Mouse (Mus musculus) c-Kit-positive CD71-negative TER-119-negative erythroid progenitor cells, embryonic 14.5 days (primary cell): Measurements from ENCODE around the gene Gale.

Source experiments
- DNase-seq: peaks from one replicate; pipeline ENCODE4 v3.0.0-alpha.2; 2013; ENCODE audit warnings: low read depth

The Gale gene

DNA sequence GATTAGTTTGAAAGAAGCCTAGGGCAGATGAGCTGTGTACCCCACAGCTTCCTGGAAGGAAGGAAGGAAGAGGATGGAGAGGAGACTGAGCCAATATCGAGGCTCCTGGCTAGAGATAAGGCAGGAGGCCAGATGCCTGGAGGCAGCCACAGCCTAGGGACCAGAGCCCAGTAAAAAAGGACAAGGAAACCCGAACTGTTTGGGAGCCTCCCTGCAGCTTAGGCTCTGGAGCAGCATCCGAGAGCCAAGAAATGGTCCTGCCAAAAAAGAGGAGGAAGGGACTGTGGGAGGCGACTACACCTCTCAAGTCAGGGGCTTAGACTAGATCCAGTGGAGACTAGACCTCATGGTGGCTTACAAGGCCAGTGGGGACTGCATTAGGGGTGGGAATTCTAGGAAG is 20.1 kb upstream of the Gale start:
- DNase-seq = no peak

DNA sequence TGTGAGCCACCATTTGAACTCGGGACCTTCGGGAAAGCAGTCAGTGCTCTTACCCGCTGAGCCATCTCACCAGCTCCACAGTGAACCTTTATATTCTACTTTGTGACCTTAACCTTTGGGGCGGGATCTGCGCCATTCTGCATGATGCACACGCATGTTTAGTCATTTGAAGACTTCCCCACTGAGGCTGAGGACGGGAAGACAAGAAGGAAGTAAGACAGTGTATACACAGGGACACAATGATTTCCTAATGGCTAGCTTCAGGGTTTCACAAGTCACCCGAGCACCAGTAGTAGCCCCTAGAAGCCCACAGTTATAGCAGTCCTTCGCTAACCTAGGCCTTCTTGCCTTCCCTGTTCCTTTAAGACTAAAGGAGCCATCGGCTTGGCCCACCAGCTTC is 17.8 kb upstream of the Gale start:
- DNase-seq = no peak

DNA sequence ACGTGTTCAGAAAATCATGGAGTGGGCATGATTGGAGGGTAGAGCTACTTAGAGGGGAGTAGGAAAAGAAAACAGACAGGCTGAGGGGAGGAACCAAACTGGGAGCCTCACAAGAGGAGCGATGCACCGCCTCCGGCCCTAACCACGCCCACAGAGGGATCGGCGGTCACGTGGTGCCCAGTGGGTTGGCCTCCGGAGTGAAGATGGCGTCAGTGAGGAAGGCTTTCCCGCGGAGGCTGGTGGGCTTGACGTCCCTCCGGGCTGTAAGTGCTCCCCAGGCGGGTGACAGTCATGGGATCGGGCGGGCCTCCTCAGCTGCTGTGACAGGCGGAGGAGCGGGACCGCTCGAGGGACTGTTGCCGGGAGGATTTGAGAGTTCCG is 17.3 kb upstream of the Gale start, which contains the start of gene Hmgcl:
TSS of gene Hmgcl (plus strand) at position 171 of the 381 bp plus-strand sequence.
- peak; percentile 92 for DNase-seq

DNA sequence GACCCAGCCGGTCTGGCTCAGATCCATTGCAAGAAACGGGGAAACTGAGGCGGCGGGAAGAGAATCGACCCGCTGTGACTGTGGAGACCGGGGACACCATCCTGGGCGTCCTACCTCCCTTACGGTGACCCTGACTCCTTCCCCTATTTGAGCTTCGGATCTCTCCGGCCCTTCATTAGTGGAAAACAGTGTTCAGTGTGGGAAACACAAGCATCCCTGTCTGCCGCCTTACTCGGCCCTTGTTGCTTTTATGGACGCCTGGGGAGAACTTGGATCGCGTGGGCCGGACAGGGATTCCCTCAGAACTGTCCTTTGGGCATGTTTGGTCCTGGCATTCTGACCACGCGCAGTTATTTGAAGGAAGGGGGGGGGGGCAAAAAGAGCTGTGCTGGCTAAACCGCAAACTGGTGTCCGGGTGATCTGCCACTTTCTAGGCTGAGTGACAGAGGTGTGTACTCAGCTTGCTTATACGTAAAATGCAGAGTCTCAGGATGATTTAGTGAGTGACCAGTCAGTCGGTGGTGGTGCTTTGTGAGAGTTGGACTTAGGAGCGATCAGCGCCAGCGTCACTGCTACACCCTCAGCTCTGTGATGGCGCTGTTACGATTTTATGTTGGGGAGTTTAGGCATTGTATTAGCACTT is 16.7 kb upstream of the Gale start:
- DNase-seq = no peak

DNA sequence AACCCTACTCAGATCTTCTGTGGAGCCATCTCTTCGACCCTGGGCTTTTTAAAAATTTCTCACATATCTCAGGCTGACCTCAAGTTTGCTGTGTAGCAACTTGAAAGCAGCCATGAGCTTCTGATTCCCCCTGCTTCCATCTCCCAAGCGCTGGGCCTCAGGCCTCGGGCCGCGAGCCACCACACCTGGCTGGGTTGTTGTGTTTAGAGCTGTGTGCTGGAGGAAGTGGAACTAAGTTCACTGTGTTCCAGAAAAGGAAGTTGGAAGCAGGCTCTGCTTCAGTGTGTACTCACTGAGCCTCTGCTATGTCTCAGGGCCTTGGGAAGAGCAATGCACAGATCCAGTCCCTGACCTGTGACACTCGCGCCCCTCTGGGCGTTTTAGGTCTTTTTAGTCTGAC is 15.4 kb upstream of the Gale start:
- DNase-seq = no peak

DNA sequence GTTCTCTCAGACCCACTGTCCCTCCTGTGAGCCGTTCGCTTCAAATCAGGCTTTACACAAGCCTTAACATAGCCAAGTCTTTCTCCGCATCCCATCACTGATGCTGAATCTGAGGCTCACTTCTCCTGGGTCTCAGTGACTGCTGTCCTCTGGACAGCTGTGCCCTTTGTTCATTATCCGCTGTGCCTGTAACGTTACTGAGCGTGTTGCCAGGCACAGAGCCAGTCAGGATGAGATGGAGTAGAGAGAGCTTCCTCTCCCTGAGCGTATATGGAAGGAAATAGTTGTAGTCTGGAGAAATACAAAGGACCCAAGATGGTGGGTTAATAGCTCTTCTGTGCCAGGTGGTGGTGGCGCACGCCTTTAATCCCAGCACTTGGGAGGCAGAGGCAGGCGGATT is 14.1 kb upstream of the Gale start:
- no peak for DNase-seq

DNA sequence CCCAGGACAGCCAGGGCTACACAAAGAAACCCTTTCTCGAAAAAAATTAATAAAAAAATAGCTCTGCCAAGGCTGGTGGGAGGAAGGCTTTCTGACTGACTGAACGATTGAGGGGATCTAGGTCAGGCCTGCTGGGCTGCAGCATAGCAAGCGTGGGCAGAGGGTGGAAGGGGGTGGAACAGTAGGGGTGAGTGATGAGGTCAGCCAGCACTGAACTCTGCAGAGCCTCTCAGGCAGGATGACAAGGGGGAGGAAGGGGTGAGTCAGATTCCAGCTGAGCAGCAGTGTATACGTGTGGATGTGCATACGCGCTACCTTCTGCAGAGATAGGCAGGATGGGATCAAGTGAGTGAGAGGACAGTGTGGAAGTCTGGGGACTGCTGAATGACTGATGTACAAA is 13.6 kb upstream of the Gale start:
- no peak for DNase-seq

DNA sequence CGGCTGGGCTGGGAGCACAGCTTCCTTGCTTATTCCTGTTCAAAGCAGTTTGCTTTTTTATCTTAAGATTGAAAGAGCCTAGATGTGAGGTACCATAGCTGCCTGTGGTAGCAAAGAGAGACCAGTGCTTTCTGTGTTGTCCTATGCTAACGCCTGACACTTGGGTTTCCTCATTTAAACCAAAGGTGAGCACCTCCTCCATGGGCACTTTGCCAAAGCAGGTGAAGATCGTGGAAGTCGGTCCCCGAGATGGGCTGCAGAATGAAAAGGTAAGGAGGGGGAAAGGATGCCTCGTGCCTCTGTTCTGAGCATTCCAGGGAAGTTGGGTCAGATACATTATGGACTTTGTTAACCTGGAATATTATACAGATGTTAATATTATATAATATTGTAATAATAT is 13.2 kb upstream of the Gale start:
- DNase-seq = no peak

DNA sequence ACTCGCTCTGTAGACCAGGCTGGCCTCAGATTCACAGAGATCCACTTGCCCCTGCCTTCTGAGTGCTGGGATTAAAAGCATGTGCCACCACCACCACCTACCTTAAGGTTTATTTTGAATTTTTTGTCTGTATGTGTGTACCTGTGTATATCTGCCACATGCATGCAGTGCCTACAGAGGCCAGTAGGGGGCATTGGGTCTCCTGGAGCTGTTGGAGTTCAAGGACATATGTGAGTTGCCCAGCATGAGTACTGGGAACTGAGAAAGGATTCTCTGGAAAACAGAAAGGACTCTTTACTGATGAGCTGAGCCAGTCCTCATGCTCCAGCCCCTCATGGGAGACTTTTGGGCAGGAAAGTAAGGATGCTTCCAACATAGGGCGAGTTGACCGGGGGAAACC is 12.0 kb upstream of the Gale start:
- no peak for DNase-seq

DNA sequence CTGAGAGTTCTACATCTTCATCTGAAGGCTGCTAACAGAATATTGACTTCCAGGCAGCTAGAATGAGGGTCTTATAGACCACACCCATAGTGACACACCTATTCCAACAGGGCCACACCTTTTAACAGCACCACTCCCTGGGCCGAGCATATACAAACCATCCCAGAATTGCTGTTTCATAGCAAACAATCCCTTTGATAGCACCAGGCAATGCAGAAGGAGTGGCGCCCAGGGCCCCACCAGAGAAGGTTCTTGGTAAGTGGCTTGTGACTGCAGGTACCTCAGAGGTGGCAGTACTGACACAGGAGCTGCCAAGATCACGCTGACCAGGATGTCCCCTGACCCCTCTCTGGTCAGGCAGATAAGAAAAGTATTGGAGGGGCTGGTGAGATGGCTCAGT is 10.3 kb upstream of the Gale start:
- no peak for DNase-seq

DNA sequence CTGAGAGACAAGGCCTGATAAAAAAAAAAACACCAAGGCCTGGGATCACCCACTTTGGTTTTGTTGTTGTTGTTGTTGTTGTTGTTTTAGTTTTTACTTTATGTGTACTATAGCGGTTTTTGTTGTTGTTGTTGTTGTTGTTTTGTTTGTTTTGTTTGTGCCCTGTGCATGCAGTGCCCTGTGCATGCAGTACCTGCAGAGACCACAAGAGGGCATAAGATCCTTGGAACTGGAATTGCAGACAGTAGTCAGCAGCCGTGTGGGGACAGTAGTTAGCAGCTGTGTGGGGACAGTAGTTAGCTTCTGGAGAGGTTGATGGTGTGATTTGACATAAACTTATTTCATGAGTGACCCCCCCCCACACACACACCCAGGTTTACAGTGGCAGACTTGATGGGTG is 9.3 kb upstream of the Gale start:
- no peak for DNase-seq

DNA sequence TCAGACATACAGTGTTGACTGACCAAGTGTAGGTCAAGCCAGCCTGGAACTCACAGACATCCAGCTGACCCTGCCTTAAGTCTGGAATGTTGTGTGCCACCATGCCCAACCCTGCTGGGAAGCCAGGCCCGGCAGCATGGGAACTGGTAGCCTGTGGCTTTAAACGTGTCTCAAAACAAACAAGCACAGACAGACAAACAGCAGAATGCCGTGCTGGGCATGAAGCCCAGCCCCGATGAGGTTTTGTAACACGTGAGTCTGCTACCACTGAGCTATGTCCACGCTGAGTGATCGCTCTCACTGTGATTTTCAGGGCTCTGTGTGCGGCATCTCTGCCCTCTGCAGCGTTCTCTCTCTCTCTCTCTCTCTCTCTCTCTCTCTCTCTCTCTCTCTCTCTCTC is 7.6 kb upstream of the Gale start:
- no peak for DNase-seq

DNA sequence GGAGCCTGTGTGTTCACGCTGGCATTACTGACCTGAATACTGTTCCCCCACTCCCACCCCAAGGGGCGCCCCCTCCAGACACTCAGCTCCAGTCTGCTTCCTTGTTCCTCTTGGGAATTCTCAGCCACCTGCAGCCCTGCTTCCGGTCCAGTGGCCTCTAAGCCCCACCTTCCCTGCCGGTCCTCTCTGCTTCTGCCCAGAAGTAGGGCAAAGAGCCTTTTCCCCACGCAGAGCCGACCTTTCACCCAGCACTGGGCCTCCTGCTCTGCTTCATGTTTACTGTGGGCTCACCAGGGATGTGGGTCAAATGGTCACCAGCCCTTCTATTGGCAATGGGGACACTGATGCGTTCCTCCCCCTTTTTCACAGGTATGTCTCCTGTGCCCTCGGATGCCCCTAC is 5.2 kb upstream of the Gale start:
- DNase-seq = no peak

DNA sequence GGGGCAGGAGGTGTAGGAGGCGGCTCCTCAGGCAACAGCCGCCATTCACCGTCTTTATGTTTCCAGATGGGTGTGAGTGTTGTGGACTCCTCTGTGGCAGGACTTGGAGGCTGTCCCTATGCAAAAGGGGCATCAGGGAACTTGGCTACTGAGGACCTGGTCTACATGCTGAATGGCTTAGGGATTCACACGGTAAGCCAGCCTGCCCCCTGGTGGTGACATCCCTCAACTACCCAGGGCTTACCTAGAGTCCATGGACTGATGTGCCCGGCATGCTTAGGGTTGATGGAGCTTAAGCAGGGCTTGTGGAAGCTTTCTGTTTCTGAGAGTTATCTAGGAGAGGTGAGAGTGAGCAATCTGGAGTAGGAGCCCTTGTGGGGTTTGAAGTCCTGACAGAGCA is 2.8 kb upstream of the Gale start:
- peak; percentile 88 for DNase-seq

DNA sequence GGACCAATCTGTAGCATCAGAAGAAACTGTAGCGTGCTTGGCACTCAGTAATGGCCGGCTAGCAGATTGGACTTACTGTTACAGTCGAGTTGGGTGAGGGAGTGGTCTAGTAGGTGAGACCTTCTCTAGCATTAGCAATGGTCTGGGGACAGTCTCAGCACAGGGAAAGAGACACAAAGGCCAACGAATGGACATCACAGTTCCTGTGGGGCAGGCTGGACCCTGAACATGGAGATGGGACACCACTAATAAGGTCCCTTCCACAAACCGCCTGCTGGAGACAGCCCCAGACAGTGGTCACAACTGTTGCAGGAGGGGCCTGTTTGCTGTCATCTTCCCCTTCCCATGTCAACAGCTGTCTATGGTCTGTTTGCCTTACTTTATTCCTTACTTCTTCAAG is 1.8 kb upstream of the Gale start:
- DNase-seq = no peak

DNA sequence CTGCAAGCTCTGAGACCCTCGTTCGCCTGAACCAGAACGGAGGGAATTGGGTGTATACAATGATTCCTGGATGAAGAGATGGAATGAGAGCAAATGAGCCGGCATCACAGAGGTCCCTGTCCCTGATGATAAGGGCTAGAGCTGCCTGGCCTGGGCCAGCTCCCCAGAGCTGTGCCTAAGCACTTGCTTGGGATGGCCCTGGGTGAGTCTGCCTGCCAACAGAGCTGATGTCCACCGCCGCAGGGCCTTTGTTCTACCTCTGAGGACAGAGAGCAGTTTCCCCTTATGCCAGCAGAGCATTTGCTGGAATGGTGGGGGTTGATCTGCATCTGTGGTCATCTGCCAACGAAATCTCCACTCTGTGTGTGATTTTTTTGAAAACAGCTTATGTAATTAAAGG is 1.3 kb upstream of the Gale start:
- no peak for DNase-seq

DNA sequence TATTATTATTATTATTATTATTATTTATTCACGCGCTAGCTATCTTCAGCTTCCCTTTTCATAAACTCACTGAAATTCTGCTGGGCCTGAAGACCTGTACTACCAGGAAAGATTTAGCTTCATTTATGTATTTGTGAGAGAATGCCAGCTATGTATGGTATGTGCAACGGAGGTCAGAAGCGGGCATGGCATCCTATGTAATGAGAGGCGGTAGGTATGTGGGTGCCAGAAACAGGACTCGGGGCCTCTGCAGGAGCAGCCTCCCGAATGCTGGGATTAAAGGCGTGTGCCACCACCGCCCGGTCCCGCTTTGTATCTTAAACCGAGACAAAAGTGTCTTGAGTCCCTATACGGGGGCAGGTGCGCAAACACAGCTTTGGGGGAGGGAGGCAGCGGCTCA is 581 bp upstream of the Gale start:
- DNase-seq = no peak

DNA sequence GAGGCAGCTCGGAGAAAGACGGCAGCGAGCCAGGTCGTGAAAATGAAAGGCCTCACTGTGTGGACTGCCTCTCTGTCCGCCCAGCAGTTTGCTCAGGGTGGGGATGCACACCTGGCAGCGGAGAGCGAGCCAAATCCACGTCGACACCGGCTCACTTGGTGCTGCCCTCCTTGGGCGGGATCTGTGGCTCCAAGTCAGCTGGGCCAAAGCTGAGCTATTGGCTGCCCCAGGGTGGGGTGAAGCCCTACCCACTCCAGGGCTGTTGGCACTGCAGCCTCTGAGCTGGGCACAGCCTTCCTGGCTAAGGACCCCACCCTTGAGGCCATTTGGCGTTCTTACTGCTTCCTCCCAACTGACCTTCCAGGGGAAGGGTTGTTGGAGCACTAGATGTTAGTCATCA is 899 bp downstream of the Gale start:
- DNase-seq = no peak

DNA sequence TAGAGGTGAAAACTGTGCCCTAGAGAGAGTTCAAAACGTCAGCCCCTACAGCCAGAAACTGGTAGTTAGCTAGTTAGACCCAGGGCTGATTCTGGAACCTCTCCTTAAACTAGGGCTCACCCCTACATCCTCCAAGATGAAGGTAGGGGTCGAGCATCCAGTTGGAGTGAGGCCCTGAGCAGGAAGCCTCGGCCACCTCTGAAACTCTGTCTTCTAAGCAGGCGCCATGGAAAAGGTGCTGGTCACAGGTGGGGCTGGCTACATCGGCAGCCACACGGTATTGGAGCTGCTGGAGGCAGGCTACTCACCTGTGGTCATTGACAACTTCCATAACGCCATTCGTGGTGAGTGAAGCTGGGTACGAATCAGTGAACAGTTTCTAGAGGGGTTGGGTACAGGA is 1.6 kb downstream of the Gale start:
- DNase-seq = no peak

DNA sequence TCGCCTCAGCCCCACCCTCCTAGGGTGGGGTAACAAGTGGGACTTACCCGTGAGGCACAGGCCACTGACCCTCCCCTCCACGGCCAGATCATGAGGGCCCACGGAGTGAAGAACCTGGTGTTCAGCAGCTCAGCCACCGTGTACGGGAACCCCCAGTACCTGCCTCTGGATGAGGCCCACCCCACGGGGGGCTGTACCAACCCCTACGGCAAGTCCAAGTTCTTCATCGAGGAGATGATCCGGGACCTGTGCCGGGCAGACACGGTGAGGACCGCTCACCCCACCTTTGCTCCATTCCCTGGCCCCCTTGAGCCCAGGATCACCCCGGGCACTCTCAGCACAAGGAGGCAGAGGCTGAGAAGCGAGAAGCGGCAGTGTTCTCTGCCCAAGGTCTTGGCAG is 2.8 kb downstream of the Gale start:
- no peak for DNase-seq

DNA sequence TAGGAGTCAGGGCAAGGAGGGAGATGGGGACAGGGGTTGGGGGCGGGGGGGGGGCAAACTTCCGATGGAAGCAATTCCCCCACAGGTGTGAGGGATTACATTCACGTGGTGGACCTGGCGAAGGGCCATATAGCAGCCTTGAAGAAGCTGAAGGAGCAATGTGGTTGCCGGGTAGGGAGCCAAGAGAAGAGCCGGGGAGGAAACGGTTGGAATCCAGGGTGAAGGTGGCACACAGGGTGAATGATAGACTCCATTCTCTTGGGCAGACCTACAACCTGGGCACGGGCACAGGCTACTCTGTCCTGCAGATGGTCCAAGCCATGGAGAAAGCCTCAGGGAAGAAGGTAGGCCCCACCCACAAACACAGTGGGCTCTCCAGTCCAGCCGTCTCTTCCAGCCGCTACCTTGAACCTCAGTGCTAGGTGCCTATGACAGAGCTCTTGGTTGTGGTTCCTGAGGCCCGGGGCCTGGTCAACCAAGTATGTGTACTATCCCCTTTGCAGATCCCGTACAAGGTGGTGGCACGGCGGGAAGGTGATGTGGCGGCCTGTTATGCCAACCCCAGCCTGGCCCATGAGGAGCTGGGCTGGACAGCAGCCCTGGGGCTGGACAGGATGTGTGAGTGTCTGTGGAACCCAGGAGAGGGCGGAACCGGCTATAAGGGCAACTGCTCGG is 3.7 kb downstream of the Gale start:
- DNase-seq = no peak

DNA sequence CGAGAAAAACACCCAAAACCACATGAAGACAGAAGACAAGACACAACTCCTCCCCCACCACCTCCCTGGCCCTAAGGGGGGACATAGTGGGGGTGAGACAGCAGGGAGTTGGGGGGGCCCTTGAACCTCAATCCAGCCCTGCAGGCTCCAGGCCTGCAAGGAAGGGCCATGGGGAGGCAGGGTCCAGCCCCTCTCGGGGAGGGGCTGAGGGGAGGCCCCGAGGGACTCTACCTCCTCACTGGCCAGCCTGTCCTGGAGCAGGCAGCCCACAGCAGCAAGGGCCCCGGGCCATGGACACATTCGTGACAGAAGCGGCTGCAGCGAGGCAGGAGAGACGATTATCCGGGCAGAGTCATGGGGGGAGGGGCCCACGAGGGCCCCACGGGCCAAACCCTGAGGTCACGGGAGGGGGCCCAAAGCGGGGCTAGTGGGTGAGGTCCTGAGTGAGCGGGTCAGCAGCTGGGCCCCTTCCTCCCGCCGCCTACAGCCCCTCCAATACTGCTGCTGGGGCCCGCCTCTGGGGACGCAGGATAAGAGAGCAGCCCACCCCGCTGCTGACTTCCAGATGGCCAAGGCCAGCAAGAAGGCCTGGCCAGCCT is 4.8 kb downstream of the Gale start:
- DNase-seq = no peak

DNA sequence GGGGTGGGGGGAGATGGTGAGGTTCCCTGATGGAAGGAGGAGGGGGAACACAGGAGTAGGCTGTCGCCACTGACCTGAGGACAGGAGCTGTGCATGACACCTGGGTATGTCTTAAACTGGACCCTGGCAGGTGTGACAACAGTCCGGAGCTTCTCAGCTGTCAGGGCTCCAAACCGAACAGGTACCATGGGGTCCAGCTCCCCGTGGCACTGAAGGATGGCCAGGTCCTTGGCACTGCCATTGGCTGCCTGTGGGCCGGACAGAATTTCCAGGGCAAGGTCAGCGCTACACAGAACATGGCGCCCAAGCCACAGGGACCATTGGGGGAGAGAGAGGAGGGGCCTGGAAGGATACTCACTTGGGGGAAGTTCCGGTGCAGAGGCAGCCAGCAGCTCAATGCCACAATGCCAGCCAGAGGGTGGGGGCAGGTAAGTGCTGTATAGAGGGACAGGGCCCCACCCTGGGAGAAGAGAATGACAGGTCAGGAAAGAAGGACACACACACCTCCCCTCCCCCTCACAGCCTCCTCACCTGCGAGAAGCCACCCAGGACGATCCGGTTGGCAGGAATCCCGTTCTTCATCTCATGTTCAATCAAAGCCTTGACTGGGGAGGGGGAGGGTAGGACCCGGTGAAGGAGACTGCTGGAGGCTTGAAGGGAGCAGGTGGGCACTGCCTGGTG is 5.7 kb downstream of the Gale start:
- DNase-seq = no peak
